Mouse (Mus musculus): ENCODE measurements at regions not wholly inside any gene's neighbourhood (a gene's known extent, or its start where the extent isn't known, plus 50 kb on each side); places are given as distances from the start of the nearest gene placed in this dataset.

DNA sequence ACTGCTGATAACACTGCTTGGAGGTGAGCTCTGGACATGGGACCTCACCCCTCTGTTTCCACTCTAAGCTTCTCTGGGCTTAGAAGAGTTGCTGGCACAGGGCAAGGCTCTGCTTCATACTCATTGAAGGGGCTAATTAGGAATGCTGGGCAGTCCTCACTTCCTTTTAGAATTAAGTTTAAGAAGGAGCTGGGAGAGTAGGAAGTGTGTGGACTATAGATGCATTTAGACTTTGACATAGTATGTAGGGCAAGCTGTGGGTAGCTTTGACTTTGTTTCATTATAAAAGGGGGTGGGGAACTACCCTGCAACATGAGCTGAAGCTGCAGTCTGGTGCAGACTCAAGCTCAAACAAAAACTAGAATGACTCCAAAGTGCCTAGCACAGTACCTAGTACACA is 378.5 kb downstream of the Sox11 start:
- TF ChIP-seq CTCF (IDR thresholded peaks at IDR 0.05; ENCODE audit: extremely low read depth, insufficient read depth, insufficient read length, insufficient replicate concordance) (no peak), POLR2A (IDR thresholded peaks at IDR 0.05; ENCODE audit: low read depth, low read length) (no peak)
